Mouse (Mus musculus) layer of hippocampus, adult 18-20 months (tissue): ENCODE measurements at regions not wholly inside any gene's neighbourhood (a gene's known extent, or its start where the extent isn't known, plus 50 kb on each side); places are given as distances from the start of the nearest gene placed in this dataset.

Experiments used
- DNase-seq, 2 experiments: peaks; one replicate each; pipeline ENCODE4 v3.0.0; 2022; ENCODE audit warnings: low spot score in 2 of 2

GRCm38 (mm10) chr11:56716953-56717352 is 294.2 kb upstream of the Gria1 start:
- peak; percentile 34 to 65 for DNase-seq

GRCm38 (mm10) chr11:56725141-56725540 is 286.0 kb upstream of the Gria1 start:
- no peak for DNase-seq

GRCm38 (mm10) chr11:56726161-56726560 is 285.0 kb upstream of the Gria1 start:
- DNase-seq = no peak

GRCm38 (mm10) chr11:56727556-56727955 is 283.6 kb upstream of the Gria1 start:
- no peak for DNase-seq

GRCm38 (mm10) chr11:56728204-56729002 is 282.8 kb upstream of the Gria1 start:
- DNase-seq = no peak

GRCm38 (mm10) chr11:56741857-56742256 is 269.3 kb upstream of the Gria1 start:
- no peak for DNase-seq

- peak in 1 of 2 experiments; percentile 31 for DNase-seq
Measured at GRCm38 (mm10) chr11:56750032-56750431, 261.2 kb upstream of the Gria1 start.

- DNase-seq = no peak
Measured at GRCm38 (mm10) chr11:56750639-56751038, 260.5 kb upstream of the Gria1 start.

- DNase-seq = no peak
Measured at GRCm38 (mm10) chr11:56751918-56752317, 259.3 kb upstream of the Gria1 start.

GRCm38 (mm10) chr11:56753699-56754098 is 257.5 kb upstream of the Gria1 start:
- peak; percentile 33 to 65 for DNase-seq

GRCm38 (mm10) chr11:56760474-56760873 is 250.7 kb upstream of the Gria1 start:
- no peak for DNase-seq

GRCm38 (mm10) chr11:56762467-56763120 is 248.6 kb upstream of the Gria1 start:
- peak; percentile 73 to 91 for DNase-seq

- DNase-seq = peak in 1 of 2 experiments; percentile 77
Measured at GRCm38 (mm10) chr11:56767424-56767823, 243.8 kb upstream of the Gria1 start.

- no peak for DNase-seq
Measured at GRCm38 (mm10) chr11:56786351-56786750, 224.8 kb upstream of the Gria1 start.

GRCm38 (mm10) chr11:56792691-56793090 is 218.5 kb upstream of the Gria1 start:
- peak in 1 of 2 experiments; percentile 37 for DNase-seq

- no peak for DNase-seq
Measured at GRCm38 (mm10) chr11:56807314-56807713, 203.9 kb upstream of the Gria1 start.

- DNase-seq = peak; percentile 78 to 91
Measured at GRCm38 (mm10) chr11:56810141-56810540, 201.0 kb upstream of the Gria1 start.

- DNase-seq = no peak
Measured at GRCm38 (mm10) chr11:56812121-56812520, 199.1 kb upstream of the Gria1 start.

- no peak for DNase-seq
Measured at GRCm38 (mm10) chr11:56823471-56823870, 187.7 kb upstream of the Gria1 start.

- DNase-seq = no peak
Measured at GRCm38 (mm10) chr11:56827499-56827898, 183.7 kb upstream of the Gria1 start.

GRCm38 (mm10) chr11:56862649-56863048 is 148.5 kb upstream of the Gria1 start:
- DNase-seq = peak; percentile 37 to 65

GRCm38 (mm10) chr11:56871640-56872039 is 139.5 kb upstream of the Gria1 start:
- no peak for DNase-seq

- no peak for DNase-seq
Measured at GRCm38 (mm10) chr11:56898548-56898951, 112.6 kb upstream of the Gria1 start.
